Mouse (Mus musculus): Measurements from ENCODE around the gene Snx29. TPM values are rescaled to one million over a fixed set of nuclear protein-coding genes. Genes with fewer than 3 reads are reported as not detected.

The Snx29 gene
- total and polyA plus RNA-seq, 3 experiments: 1.2 to 3.2 (median 3.1) TPM

GRCm38 (mm10) chr16:11479605-11480004 is 156.9 kb downstream of the Snx29 start:
- H3K27me3 ChIP-seq (replicated peaks): no peaks in the 10 kb centered on the region
- H3K9me3 ChIP-seq (replicated peaks; ENCODE audit: low read length): no peaks in the 10 kb centered on the region
- H3K9ac ChIP-seq (ENCODE audit: insufficient read depth, low read depth): no peak overlapping the region
- DNase-seq (ENCODE audit: extremely low read depth): no peak
- H3K36me3 ChIP-seq (replicated peaks in 1 of 2; ENCODE audit: control insufficient read depth in 1 of 2, insufficient read depth in 1 of 2, low read length in 1 of 2): no peaks in the 10 kb centered on the region
- TF ChIP-seq JUND (conservative IDR thresholded peaks at IDR 0.05; ENCODE audit: low read depth, low read length): 0 out of 2 replicates have a peak, but pooled peaks have one; percentile 24
- no peak for TF ChIP-seq TCF12 (IDR thresholded peaks at IDR 0.05; ENCODE audit: low read depth, low read length)
- peak; percentile 10; the same call in 1 of the 2 replicates for TF ChIP-seq EP300 (IDR thresholded peaks at IDR 0.05; ENCODE audit: low read length)
- TF ChIP-seq MAX (IDR thresholded peaks at IDR 0.05; ENCODE audit: low read length): no peak
- peak; percentile 94 for TF ChIP-seq MEF2A (IDR thresholded peaks at IDR 0.05; ENCODE audit: borderline replicate concordance, low read depth, low read length)
- no peak for TF ChIP-seq USF2 (conservative IDR thresholded peaks at IDR 0.05; ENCODE audit: low read depth, low read length)
- no peak for TF ChIP-seq POLR2AphosphoS2 (IDR thresholded peaks at IDR 0.05; ENCODE audit: low read depth, low read length)
- TF ChIP-seq GABPA (IDR thresholded peaks at IDR 0.05; ENCODE audit: insufficient replicate concordance, low read depth, low read length): no peak
- TF ChIP-seq ZMIZ1 (IDR thresholded peaks at IDR 0.05; ENCODE audit: low read depth, low read length): 0 out of 2 replicates have a peak, but pooled peaks have one; percentile 20
- no peak for TF ChIP-seq RCOR1 (conservative IDR thresholded peaks at IDR 0.05; ENCODE audit: low read depth, low read length)
- no peak for TF ChIP-seq E2F4 (IDR thresholded peaks at IDR 0.05; ENCODE audit: insufficient replicate concordance, low read depth, low read length)
- TF ChIP-seq KAT2A (IDR thresholded peaks at IDR 0.05; ENCODE audit: insufficient replicate concordance, low read length): no peak
- TF ChIP-seq USF1 (IDR thresholded peaks at IDR 0.05; ENCODE audit: low read depth, low read length): no peak
- peak; percentile 87 for TF ChIP-seq ETS1 (conservative IDR thresholded peaks at IDR 0.05; ENCODE audit: low read depth, low read length)
- 0 out of 2 replicates have a peak, but pooled peaks have one; percentile 14 for TF ChIP-seq BHLHE40 (IDR thresholded peaks at IDR 0.05; ENCODE audit: low read depth, low read length)
- TF ChIP-seq ELF1 (IDR thresholded peaks at IDR 0.05; ENCODE audit: low read depth, low read length): no peak
- no peak for TF ChIP-seq CHD2 (IDR thresholded peaks at IDR 0.05; ENCODE audit: low read length)
- peak; percentile 64 for TF ChIP-seq JUN (IDR thresholded peaks at IDR 0.05; ENCODE audit: insufficient read depth, low read depth, low read length)
- TF ChIP-seq CHD1 (IDR thresholded peaks at IDR 0.05; ENCODE audit: low read depth, low read length): no peak
- H3K79me2 ChIP-seq (replicated peaks; ENCODE audit: control insufficient read depth, extremely low read depth, insufficient read depth, poor library complexity, severe bottlenecking): no peaks in the 10 kb centered on the region
- H3K27ac ChIP-seq (ENCODE audit: insufficient read depth, low read depth): no peak overlapping the region
- peaks cover 8 to 33% of the 10 kb centered on the region in 2 experiments for H3K4me1 ChIP-seq (ENCODE audit: control insufficient read depth in 1 of 2, insufficient read depth in 2 of 2)
- dilution Hi-C loops (cut with MboI; ENCODE audit: extremely low pct_ligation_motif_present, extremely low pct_unique_long_range_greater_than_20kb, low sequenced_read_pairs) (no loop called here), in situ Hi-C loops (cut with MboI; ENCODE audit: low pct_ligation_motif_present, low pct_unique_long_range_greater_than_20kb, low sequenced_read_pairs) (loop anchor here (5.0 kb wide), 1 partner anchor 98 kb away; no protein-coding TSS in a partner anchor)
- no peak overlapping the region for H3K4me3 ChIP-seq (replicated peaks in 1 of 3; ENCODE audit: low read depth in 2 of 3, low read length in 2 of 3, poor library complexity in 1 of 3)
- no peak overlapping the region for H3K4me2 ChIP-seq (ENCODE audit: insufficient read depth, low read depth, poor library complexity, severe bottlenecking)

GRCm38 (mm10) chr16:11482189-11482588 is 159.5 kb downstream of the Snx29 start:
- no peaks in the 10 kb centered on the region for H3K36me3 ChIP-seq (replicated peaks in 1 of 2; ENCODE audit: control insufficient read depth in 1 of 2, insufficient read depth in 1 of 2, low read length in 1 of 2)
- dilution Hi-C loops (cut with MboI; ENCODE audit: extremely low pct_ligation_motif_present, extremely low pct_unique_long_range_greater_than_20kb, low sequenced_read_pairs): no loop called here
- H3K9ac ChIP-seq (ENCODE audit: insufficient read depth, low read depth): no peak overlapping the region
- H3K4me1 ChIP-seq (ENCODE audit: control insufficient read depth in 1 of 2, insufficient read depth in 2 of 2): peaks cover 0 to 14% of the 10 kb centered on the region in 2 experiments; a peak in 2 of 4 replicates
- no peak for DNase-seq (ENCODE audit: extremely low read depth)
- in situ Hi-C loops (cut with MboI; ENCODE audit: low pct_ligation_motif_present, low pct_unique_long_range_greater_than_20kb, low sequenced_read_pairs): no loop called here
- no peak overlapping the region for H3K4me3 ChIP-seq (replicated peaks in 1 of 3; ENCODE audit: low read depth in 2 of 3, low read length in 2 of 3, poor library complexity in 1 of 3)
- TF ChIP-seq MXI1 (IDR thresholded peaks at IDR 0.05; ENCODE audit: low read depth, low read length) (no peak), POLR2A (IDR thresholded peaks at IDR 0.05; ENCODE audit: low read depth, low read length) (no peak), RCOR1 (conservative IDR thresholded peaks at IDR 0.05; ENCODE audit: low read depth, low read length) (no peak), JUN (IDR thresholded peaks at IDR 0.05; ENCODE audit: insufficient read depth, low read depth, low read length) (no peak), MEF2A (IDR thresholded peaks at IDR 0.05; ENCODE audit: borderline replicate concordance, low read depth, low read length) (no peak), JUND (conservative IDR thresholded peaks at IDR 0.05; ENCODE audit: low read depth, low read length) (no peak), SIN3A (IDR thresholded peaks at IDR 0.05; ENCODE audit: low read length) (no peak), MAX (IDR thresholded peaks at IDR 0.05; ENCODE audit: low read length) (no peak), NRF1 (IDR thresholded peaks at IDR 0.05; ENCODE audit: low read depth, low read length) (no peak), CHD1 (IDR thresholded peaks at IDR 0.05; ENCODE audit: low read depth, low read length) (no peak), KAT2A (IDR thresholded peaks at IDR 0.05; ENCODE audit: insufficient replicate concordance, low read length) (no peak), ZKSCAN1 (IDR thresholded peaks at IDR 0.05; ENCODE audit: borderline replicate concordance, low read depth, low read length) (no peak)
- no peak overlapping the region for H3K4me2 ChIP-seq (ENCODE audit: insufficient read depth, low read depth, poor library complexity, severe bottlenecking)
- no peaks in the 10 kb centered on the region for H3K27me3 ChIP-seq (replicated peaks)
- H3K9me3 ChIP-seq (replicated peaks; ENCODE audit: low read length): no peaks in the 10 kb centered on the region
- no peaks in the 10 kb centered on the region for H3K79me2 ChIP-seq (replicated peaks; ENCODE audit: control insufficient read depth, extremely low read depth, insufficient read depth, poor library complexity, severe bottlenecking)
- no peak overlapping the region for H3K27ac ChIP-seq (ENCODE audit: insufficient read depth, low read depth)

Data from CH12.LX (cell line).